Mouse (Mus musculus): Measurements from ENCODE around the gene Ahcyl2. TPM values are rescaled to one million over a fixed set of nuclear protein-coding genes. Genes with fewer than 3 reads are reported as not detected.

Ahcyl2 gene
- polyA plus RNA-seq, 1 experiment from 2014 or later: 25.3 TPM

DNA sequence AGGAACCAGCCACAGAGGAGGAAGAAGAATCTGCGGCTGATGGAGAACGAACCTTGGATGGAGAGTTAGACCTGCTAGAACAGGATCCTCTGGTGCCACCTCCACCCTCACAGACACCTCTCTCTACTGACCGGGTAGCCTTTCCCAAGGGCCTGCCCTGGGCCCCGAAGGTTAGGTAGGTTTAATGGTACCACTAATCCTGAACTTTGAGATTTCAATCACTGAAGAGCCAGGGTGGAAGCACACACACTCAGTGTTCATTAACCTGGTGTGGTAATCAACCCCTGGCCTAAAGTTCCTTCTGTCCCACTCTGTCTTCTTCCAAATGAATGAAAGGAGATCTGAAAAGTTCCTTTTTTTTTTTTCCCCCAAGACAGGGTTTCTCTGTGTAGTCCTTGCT is 163.4 kb downstream of the Ahcyl2 start:
- WGBS: 85% methylated on average over 4 of the region's 4 CpGs
- no peaks in the 10 kb centered on the region for H3K4me1 ChIP-seq
- no peak overlapping the region for H3K4me3 ChIP-seq
- no peaks in the 10 kb centered on the region for H3K27me3 ChIP-seq
- no peaks in the 10 kb centered on the region for H3K9me3 ChIP-seq (replicated peaks)
- no peaks in the 10 kb centered on the region for H3K36me3 ChIP-seq
- no peak overlapping the region for H3K4me2 ChIP-seq (replicated peaks)
- no peak for ATAC-seq (ENCODE audit: low FRiP score)
- H3K9ac ChIP-seq: no peak overlapping the region
- no peak overlapping the region for H3K27ac ChIP-seq

DNA sequence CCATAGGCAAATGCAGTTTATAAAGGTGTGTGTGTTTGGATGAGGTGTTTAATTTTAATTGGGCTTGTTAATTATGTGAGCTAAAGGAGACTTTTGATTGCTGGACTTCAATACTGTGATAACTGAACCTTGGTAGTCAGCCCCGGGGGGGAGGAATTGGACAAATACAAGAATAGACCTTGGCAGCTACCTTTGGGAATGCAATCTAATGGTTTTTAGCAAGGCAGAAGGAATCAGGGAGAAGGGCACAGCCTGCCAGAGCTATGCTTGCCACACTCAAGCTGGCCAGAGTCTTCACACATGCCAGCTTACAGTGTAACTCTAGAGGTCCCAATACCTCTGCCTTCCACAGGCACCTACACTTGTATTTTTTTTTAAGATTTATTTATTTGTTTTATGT is 167.9 kb downstream of the Ahcyl2 start:
- H3K9ac ChIP-seq: no peak overlapping the region
- H3K27ac ChIP-seq: no peak overlapping the region
- H3K4me2 ChIP-seq (replicated peaks): no peak overlapping the region
- ATAC-seq (ENCODE audit: low FRiP score): no peak
- no peaks in the 10 kb centered on the region for H3K36me3 ChIP-seq
- no peaks in the 10 kb centered on the region for H3K27me3 ChIP-seq
- no peak overlapping the region for H3K4me3 ChIP-seq
- WGBS: 82% methylated on average over 1 of the region's 1 CpGs
- no peaks in the 10 kb centered on the region for H3K9me3 ChIP-seq (replicated peaks)
- H3K4me1 ChIP-seq: no peaks in the 10 kb centered on the region

DNA sequence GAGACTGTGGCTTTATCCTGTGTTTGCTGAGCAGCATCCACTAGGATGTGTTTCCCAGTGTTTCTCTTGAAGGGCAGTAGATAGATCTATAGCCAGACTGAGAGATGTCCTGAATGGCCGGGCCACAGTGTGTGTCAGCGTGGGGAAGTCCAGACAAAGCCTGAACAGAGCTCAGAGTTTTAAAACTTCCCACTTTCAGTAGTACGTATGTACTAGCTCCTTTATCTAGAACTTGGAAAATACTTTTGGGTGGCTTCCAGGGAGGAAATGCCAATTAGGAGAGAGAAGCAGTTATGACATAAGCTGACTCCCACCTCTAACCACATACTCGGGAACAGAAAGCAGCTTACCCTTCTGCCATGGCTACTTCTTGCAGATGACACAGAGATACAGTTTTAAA is 172.6 kb downstream of the Ahcyl2 start:
- H3K36me3 ChIP-seq: no peaks in the 10 kb centered on the region
- 88% methylated on average over 4 of the region's 4 CpGs for WGBS

DNA sequence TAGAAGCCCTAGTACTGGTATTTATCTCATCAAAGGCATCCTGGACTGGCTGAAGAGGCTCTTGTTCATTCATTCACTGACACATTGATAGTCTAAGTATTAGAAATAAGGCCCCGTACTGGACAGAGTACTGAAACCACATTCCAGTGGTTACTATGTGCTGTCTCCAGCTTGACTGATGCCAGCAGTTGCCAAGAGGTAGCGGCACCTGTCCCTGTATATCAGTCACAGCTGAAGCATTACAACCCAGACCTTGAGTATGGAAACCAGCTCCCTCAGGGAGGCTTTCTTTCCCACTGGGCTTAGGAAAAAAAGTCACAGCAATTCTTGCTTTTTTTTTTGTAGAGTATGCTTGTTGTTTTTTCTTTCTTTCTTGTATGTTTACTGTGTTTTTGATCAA is 173.2 kb downstream of the Ahcyl2 start:
- Histone ChIP-seq H3K9ac (no peak overlapping the region), H3K4me1 (no peaks in the 10 kb centered on the region), H3K4me2 (replicated peaks) (no peak overlapping the region), H3K27ac (no peak overlapping the region), H3K27me3 (no peaks in the 10 kb centered on the region), H3K9me3 (replicated peaks) (no peaks in the 10 kb centered on the region), H3K4me3 (no peak overlapping the region), H3K36me3 (no peaks in the 10 kb centered on the region)
- no peak for ATAC-seq (ENCODE audit: low FRiP score)
- 90% methylated on average over 2 of the region's 2 CpGs for WGBS

More for the DNA sequence above, 172.6 kb downstream of the Ahcyl2 start:
- no peak overlapping the region for H3K4me3 ChIP-seq
- ATAC-seq (ENCODE audit: low FRiP score): no peak
- no peak overlapping the region for H3K9ac ChIP-seq
- no peaks in the 10 kb centered on the region for H3K4me1 ChIP-seq
- no peaks in the 10 kb centered on the region for H3K9me3 ChIP-seq (replicated peaks)
- H3K4me2 ChIP-seq (replicated peaks): no peak overlapping the region
- H3K27ac ChIP-seq: no peak overlapping the region
- no peaks in the 10 kb centered on the region for H3K27me3 ChIP-seq

DNA sequence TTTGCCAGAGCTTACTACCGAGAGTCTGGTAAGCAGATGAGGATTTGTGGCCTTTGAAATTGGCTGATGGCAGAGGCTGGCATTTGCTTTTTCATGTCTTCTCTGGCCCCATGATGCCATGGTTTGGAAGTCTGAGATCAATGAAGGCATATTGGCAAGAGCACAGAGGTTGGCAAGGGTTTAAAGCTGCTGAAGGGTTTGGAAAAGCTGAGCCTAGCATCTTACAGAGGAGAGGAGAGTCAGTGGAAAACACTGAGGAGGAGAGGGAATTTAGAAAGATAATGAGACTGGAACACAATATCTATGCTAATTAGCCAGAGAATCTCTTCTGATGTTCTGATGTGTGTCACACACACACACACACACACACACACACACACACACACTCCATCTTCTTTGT is 176.7 kb downstream of the Ahcyl2 start:
- ATAC-seq (ENCODE audit: low FRiP score): no peak
- WGBS: 83% methylated on average over 1 of the region's 1 CpGs
- Histone ChIP-seq H3K9ac (no peak overlapping the region), H3K4me2 (replicated peaks) (no peak overlapping the region), H3K4me1 (no peaks in the 10 kb centered on the region), H3K27ac (no peak overlapping the region), H3K27me3 (no peaks in the 10 kb centered on the region), H3K9me3 (replicated peaks) (no peaks in the 10 kb centered on the region), H3K4me3 (no peak overlapping the region), H3K36me3 (no peaks in the 10 kb centered on the region)

DNA sequence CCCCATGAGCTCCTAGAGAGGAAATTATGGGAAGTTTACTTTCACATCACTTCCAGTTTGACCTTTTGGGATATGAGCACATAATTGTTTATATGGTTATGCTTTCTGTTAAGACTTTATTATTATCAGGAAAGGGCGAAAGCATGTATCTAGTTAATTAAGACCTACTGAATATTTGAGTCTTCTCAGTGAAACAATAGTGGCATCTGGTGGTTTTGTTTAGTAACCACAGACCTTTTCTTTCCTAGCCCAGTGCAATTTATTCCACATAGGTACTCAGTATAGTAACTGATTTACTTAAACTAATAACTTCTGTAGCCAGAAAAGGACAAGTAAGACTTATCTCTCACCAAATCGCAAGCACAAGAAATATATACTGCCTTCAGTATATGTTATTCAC is 178.8 kb downstream of the Ahcyl2 start:
- Histone ChIP-seq H3K9ac (no peak overlapping the region), H3K4me3 (no peak overlapping the region), H3K9me3 (replicated peaks) (no peaks in the 10 kb centered on the region), H3K36me3 (no peaks in the 10 kb centered on the region), H3K4me1 (no peaks in the 10 kb centered on the region), H3K27ac (no peak overlapping the region), H3K27me3 (no peaks in the 10 kb centered on the region), H3K4me2 (replicated peaks) (no peak overlapping the region)
- 87% methylated on average over 2 of the region's 2 CpGs for WGBS
- ATAC-seq (ENCODE audit: low FRiP score): no peak

DNA sequence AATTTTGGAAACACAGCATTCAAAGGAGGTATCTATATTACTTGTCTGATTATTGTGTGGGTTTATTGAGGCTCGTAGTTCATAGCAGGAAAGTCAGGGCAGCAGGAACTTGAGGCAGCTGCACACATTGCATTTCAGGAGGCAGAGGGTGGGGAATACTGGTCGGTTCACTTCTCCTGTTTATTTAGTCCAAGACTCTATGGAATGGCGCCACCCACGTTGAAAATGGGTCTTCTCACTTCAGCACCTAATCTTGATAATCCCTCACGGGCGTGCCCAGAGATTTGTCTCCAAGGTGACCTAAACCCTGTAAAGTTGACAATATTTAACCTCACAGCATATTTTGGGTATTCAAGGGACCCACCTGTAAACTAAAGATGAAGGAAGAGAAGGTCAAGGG is 180.0 kb downstream of the Ahcyl2 start:
- H3K4me1 ChIP-seq: no peaks in the 10 kb centered on the region
- 75% methylated on average over 6 of the region's 6 CpGs for WGBS
- no peak overlapping the region for H3K4me2 ChIP-seq (replicated peaks)
- no peak overlapping the region for H3K9ac ChIP-seq
- H3K4me3 ChIP-seq: no peak overlapping the region
- no peaks in the 10 kb centered on the region for H3K27me3 ChIP-seq
- no peak for ATAC-seq (ENCODE audit: low FRiP score)
- H3K27ac ChIP-seq: no peak overlapping the region
- no peaks in the 10 kb centered on the region for H3K36me3 ChIP-seq
- no peaks in the 10 kb centered on the region for H3K9me3 ChIP-seq (replicated peaks)

DNA sequence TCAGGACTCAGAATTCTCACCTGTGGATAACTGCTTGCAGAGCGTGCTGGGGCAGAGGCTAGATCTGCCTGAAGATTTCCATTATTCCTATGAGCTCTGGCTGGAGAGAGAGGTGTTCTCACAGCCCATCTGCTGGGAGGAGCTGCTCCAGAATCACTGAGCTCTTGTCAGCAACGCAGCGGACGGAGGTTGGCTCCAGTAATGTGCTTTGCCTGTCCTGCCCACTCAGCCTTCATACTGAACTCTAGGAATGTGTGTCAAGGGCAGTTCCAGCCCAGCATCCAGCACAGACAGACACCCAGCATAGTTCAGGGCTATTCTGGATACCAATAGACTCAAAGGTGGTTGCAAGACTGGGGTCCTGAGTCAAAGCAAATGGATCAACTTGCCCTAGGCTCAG is 188.9 kb downstream of the Ahcyl2 start:
- no peaks in the 10 kb centered on the region for H3K9me3 ChIP-seq (replicated peaks)
- no peaks in the 10 kb centered on the region for H3K4me1 ChIP-seq
- H3K36me3 ChIP-seq: no peaks in the 10 kb centered on the region
- H3K27me3 ChIP-seq: no peaks in the 10 kb centered on the region
- no peak overlapping the region for H3K9ac ChIP-seq
- no peak overlapping the region for H3K4me3 ChIP-seq
- no peak for ATAC-seq (ENCODE audit: low FRiP score)
- WGBS: 91% methylated on average over 4 of the region's 4 CpGs
- H3K4me2 ChIP-seq (replicated peaks): no peak overlapping the region
- H3K27ac ChIP-seq: no peak overlapping the region

DNA sequence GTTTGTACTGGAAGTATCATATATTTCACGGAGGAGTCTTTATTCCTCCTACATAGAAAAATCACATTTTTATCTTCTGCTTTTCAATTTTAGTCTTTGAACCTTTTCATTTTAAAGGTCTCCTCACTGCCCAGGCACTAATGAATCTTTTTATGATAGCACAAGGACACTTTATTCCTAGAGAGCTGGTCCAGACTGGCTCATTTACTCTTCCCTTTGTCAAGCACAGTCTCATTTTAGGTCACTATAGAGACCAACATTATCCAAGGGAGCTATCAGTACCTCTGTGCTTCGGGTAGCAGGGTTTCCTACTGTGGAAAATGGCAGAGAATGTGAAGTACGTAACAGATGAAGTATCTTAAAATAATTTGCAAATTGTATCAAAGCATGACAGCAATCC is 190.9 kb downstream of the Ahcyl2 start:
- no peaks in the 10 kb centered on the region for H3K36me3 ChIP-seq
- H3K4me3 ChIP-seq: no peak overlapping the region
- no peaks in the 10 kb centered on the region for H3K27me3 ChIP-seq
- no peak for ATAC-seq (ENCODE audit: low FRiP score)
- H3K9ac ChIP-seq: no peak overlapping the region
- WGBS: 73% methylated on average over 3 of the region's 3 CpGs
- H3K4me1 ChIP-seq: no peaks in the 10 kb centered on the region
- H3K4me2 ChIP-seq (replicated peaks): no peak overlapping the region
- no peak overlapping the region for H3K27ac ChIP-seq
- H3K9me3 ChIP-seq (replicated peaks): no peaks in the 10 kb centered on the region

DNA sequence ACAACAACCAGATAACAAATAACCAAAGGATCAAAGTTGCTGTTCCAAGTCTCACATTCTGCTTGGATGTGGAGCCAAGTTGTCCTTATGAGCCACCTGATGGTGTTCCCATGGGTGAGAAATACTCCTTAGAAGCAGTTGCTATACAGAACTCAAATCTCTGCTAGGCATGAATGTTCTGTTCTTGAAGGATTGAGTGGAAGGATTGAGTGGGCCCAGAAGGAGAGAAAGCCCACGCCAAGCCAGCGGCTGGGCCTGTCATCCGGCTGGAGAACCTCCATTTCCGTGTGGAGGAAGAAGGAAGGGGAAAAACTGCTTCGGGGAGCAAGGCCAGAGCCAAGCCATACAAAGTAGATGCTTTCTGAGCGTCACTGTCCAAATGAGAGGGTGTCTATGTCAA is 193.3 kb downstream of the Ahcyl2 start:
- Histone ChIP-seq H3K36me3 (no peaks in the 10 kb centered on the region), H3K27ac (no peak overlapping the region), H3K4me2 (replicated peaks) (no peak overlapping the region), H3K9ac (no peak overlapping the region), H3K4me1 (no peaks in the 10 kb centered on the region), H3K9me3 (replicated peaks) (no peaks in the 10 kb centered on the region), H3K27me3 (no peaks in the 10 kb centered on the region), H3K4me3 (no peak overlapping the region)
- 93% methylated on average over 6 of the region's 6 CpGs for WGBS
- ATAC-seq (ENCODE audit: low FRiP score): no peak

Other genes starting within 250 kb of the Ahcyl2 start
- gene Irf5, start 241.4 kb upstream of the Ahcyl2 start, polyA plus RNA-seq (2016; fragmentation: Nextera tagmentation; extraction: Ambion mirVana): 2.9 and 3.2 TPM in 2 replicates
- 107 TPM in 2 replicates for gene Tnpo3, start 158.1 kb upstream of the Ahcyl2 start, polyA plus RNA-seq (2016; fragmentation: Nextera tagmentation; extraction: Ambion mirVana)
- 8.2 and 9.2 TPM in 2 replicates for gene Tspan33, start 73.8 kb upstream of the Ahcyl2 start, polyA plus RNA-seq (2016; fragmentation: Nextera tagmentation; extraction: Ambion mirVana)
- 49.4 and 54.1 TPM in 2 replicates for gene Smo, start 32.5 kb upstream of the Ahcyl2 start, polyA plus RNA-seq (2016; fragmentation: Nextera tagmentation; extraction: Ambion mirVana)
- gene Strip2, start 149.0 kb downstream of the Ahcyl2 start, polyA plus RNA-seq (2016; fragmentation: Nextera tagmentation; extraction: Ambion mirVana): 1.5 and 1.7 TPM in 2 replicates